ENCODE assay signal across 8 mouse cellular contexts in the genomic region with DNA sequence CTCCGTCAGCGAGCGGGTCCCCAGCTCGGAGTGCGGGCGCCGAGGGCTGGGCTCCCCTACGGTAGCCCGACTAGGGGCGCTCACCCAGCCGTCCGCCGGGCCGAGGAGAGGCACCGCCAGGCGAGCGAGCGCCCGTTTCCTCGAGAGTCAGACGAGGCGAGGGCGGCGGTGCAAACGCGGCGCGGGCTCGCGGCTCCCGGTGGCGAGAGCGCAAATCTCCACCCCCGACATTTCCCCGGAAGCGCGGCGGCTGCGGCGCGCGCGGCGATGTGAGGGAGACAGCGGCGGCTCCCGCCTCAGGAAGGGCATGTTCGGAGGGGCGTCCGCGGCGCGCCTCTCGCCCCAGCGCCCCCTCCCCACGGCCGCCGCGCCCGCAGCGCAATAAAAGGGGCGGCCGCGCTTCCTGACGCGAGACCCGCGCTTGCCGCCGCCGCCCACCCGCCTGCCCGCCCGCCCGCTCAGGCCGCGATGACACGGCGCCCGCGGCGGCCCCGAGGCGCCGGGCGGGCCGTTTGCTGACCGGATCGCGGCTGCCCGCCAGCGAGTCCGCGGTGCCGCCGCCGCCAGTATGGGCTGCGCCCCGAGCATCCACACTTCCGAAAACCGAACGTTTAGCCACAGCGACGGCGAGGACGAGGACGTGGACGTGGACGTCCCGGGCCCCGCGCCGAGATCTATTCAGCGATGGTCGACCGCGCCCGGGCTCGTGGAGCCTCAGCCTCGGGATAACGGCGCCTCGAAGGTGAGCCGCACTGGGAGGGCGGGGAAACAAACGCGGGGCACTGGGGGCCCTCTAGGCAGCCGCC. TPM values are rescaled to one million over a fixed set of nuclear protein-coding genes. Genes with fewer than 3 reads are reported as not detected.
DNase-seq lines count a peak whose midpoint lies in the region; ATAC-seq and TF ChIP-seq lines count a peak whose summit lies in the region.

A gene (plus strand): TSS at position 250 of the 806 bp plus-strand sequence.

- peak within 1 kb of the TSS; percentile 57 for H3K4me3 ChIP-seq in kidney, adult 2 months (ENCODE audit: insufficient read depth, low read depth, low read length)

- peak; percentile 47 for ATAC-seq in inflammation-experienced regulatory T-cells, adult 6 months

- no peaks in the 10 kb centered on the region for H3K36me3 ChIP-seq in kidney, adult 2 months (ENCODE audit: control insufficient read depth, insufficient read depth, low read length)
- no peaks in the 10 kb centered on the region for H3K36me3 ChIP-seq in splenic B cell, adult 2 months (ENCODE audit: control insufficient read depth, insufficient read depth, low read length, poor library complexity, severe bottlenecking)

- WGBS in kidney, adult 2 months, result under 1% methylated on average over 117 of the region's 128 CpGs

- DNase-seq in kidney, adult 2 months, result peak; percentile 41
- no peak for DNase-seq in kidney, adult 11 months
- DNase-seq in T-cell, adult 2 months (ENCODE audit: low spot score), result peak; percentile 16
- peak; percentile 12 to 19 for DNase-seq in gastrocnemius, adult 8-10 months (ENCODE audit: low spot score in 2 of 2)
- DNase-seq in lung, postnatal 10 days, result peak; percentile 32
- DNase-seq in splenic B cell, adult 2 months (ENCODE audit: low read depth, low spot score), result peak; percentile 31
- no peak for DNase-seq in layer of hippocampus, postnatal 25 days (ENCODE audit: extremely low spot score in 1 of 2, low spot score in 1 of 2)

- TF ChIP-seq POLR2A in kidney, adult 2 months (IDR thresholded peaks at IDR 0.05; ENCODE audit: low read depth, low read length), result no peak

- H3K4me1 ChIP-seq in kidney, adult 2 months (ENCODE audit: control insufficient read depth, insufficient read depth, low read length), result peaks cover 9% of the 10 kb centered on the region; the same call in 1 of the 2 replicates

- TF ChIP-seq CTCF in kidney, adult 2 months (conservative IDR thresholded peaks at IDR 0.05; ENCODE audit: insufficient read depth, insufficient read length, low read depth, low read length), result no peak

- H3K27ac ChIP-seq in kidney, adult 2 months (ENCODE audit: insufficient read depth, low read depth, low read length), result peak within 1 kb of the TSS; percentile 94

- no peaks in the 10 kb centered on the region for H3K27me3 ChIP-seq in kidney, adult 2 months (replicated peaks; ENCODE audit: control insufficient read depth, insufficient read depth, low read length)
- H3K27me3 ChIP-seq in splenic B cell, adult 2 months (ENCODE audit: control insufficient read depth, insufficient read depth, low read length, poor library complexity, severe bottlenecking), result no peaks in the 10 kb centered on the region

RNA-seq across cellular contexts. Expression of the gene that starts here (rescaled TPM):
- polyA plus RNA-seq in kidney, adult 2 months (2012; rRNA removed), result 31.6 and 31.8 TPM in 2 replicates
- 10 to 100 TPM in 2 of 4 experiments, 1 to 10 TPM in 2; 9.0 to 12.5 (median 9.9) TPM for total RNA-seq in gastrocnemius, adult 8-10 months (2022)
- 1 to 10 TPM in 2 of 3 experiments, under 1 TPM in 1; 0.58 to 2.5 (median 1.8) TPM for polyA plus RNA-seq in inflammation-experienced regulatory T-cells, adult 6 months (2017; shearing (Covaris generic))
- total RNA-seq in layer of hippocampus, postnatal 25 days (2021), result 1 to 10 TPM; 7.3 to 7.4 TPM

Comparison
In these comparisons a context has a peak if more than half of its experiments do, and no peak if none do; other contexts are left out.
1. DNase-seq: peak in kidney, adult 2 months (single experiment), T-cell, adult 2 months (single experiment), gastrocnemius, adult 8-10 months (2 of 2), lung, postnatal 10 days (single experiment) and splenic B cell, adult 2 months (single experiment); none in kidney, adult 11 months (single experiment) and layer of hippocampus, postnatal 25 days (0 of 2).